Mouse (Mus musculus) ES-Bruce4 (cell line): ENCODE measurements at regions not wholly inside any gene's neighbourhood (a gene's known extent, or its start where the extent isn't known, plus 50 kb on each side); places are given as distances from the start of the nearest gene placed in this dataset.

Source experiments
- H3K27ac ChIP-seq: 2 replicates; pipeline ENCODE4 v1.5.1; 2012; ENCODE audit warnings: low read length, inconsistent platforms; ENCODE audit not compliant: insufficient read depth
- H3K27me3 ChIP-seq: 2 replicates; pipeline ENCODE4 v1.6.1; 2012; ENCODE audit warnings: mild to moderate bottlenecking, low read length, inconsistent platforms; ENCODE audit not compliant: control insufficient read depth, poor library complexity, insufficient read depth, severe bottlenecking
- H3K36me3 ChIP-seq: 2 replicates; pipeline ENCODE4 v1.6.1; 2012; ENCODE audit warnings: inconsistent platforms, mild to moderate bottlenecking, low read length, moderate library complexity; ENCODE audit not compliant: control insufficient read depth, poor library complexity, insufficient read depth, severe bottlenecking
- H3K4me1 ChIP-seq: one replicate; pipeline ENCODE4 v1.8.1; 2011; ENCODE audit warnings: low read length; ENCODE audit not compliant: control insufficient read depth, insufficient read depth
- H3K4me3 ChIP-seq: 2 replicates; pipeline ENCODE4 v1.5.1; 2011; ENCODE audit warnings: low read depth, mild to moderate bottlenecking, low read length
- H3K9ac ChIP-seq: 2 replicates; pipeline ENCODE4 v1.6.1; 2012; ENCODE audit warnings: low read depth, mild to moderate bottlenecking, inconsistent platforms; ENCODE audit not compliant: poor library complexity, severe bottlenecking
- H3K9me3 ChIP-seq: replicated peaks from 2 replicates; pipeline ENCODE4 v1.6.1; 2012; ENCODE audit warnings: mild to moderate bottlenecking, low read length, inconsistent platforms; ENCODE audit not compliant: control insufficient read depth, poor library complexity, insufficient read depth, severe bottlenecking
- CTCF ChIP-seq: IDR thresholded peaks from one replicate; pipeline ENCODE4 v1.8.1; 2011; ENCODE audit warnings: low read depth, low read length
- EP300 ChIP-seq: IDR thresholded peaks from 2 replicates; pipeline ENCODE4 v1.6.1; 2011; ENCODE audit warnings: low read depth, low read length; ENCODE audit not compliant: insufficient read depth
- POLR2A ChIP-seq: IDR thresholded peaks from one replicate; pipeline ENCODE4 v1.8.1; 2011; ENCODE audit warnings: low read length; ENCODE audit not compliant: insufficient read depth

DNA sequence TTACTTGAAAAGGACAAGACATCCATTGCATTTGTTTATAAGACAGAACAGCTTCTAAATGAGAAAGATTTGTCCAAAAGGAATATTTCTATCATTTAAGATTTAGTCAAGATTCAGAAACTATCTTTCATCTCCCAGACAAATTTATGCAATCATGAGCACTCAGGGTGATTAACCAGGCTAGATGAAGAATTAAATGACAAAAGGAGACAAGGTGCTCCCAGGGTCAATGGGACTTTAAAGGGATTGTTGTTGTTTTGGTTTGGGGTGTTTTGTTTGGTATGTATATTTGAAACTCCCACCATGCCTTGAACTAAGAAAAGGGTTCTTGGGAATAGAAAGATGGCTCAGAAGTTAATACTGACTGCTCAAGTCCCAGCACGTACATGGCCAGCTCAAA is 522.6 kb upstream of the Tbl1xr1 start:
- TF ChIP-seq EP300 = no peak
- TF ChIP-seq POLR2A = no peak
- no peak for TF ChIP-seq CTCF
- peaks cover 1% of the 10 kb centered on the region for H3K4me1 ChIP-seq
- no peaks in the 10 kb centered on the region for H3K27me3 ChIP-seq
- H3K27ac ChIP-seq = no peak overlapping the region
- no peaks in the 10 kb centered on the region for H3K36me3 ChIP-seq
- H3K4me3 ChIP-seq = no peak overlapping the region
- no peaks in the 10 kb centered on the region for H3K9me3 ChIP-seq
- no peak overlapping the region for H3K9ac ChIP-seq

DNA sequence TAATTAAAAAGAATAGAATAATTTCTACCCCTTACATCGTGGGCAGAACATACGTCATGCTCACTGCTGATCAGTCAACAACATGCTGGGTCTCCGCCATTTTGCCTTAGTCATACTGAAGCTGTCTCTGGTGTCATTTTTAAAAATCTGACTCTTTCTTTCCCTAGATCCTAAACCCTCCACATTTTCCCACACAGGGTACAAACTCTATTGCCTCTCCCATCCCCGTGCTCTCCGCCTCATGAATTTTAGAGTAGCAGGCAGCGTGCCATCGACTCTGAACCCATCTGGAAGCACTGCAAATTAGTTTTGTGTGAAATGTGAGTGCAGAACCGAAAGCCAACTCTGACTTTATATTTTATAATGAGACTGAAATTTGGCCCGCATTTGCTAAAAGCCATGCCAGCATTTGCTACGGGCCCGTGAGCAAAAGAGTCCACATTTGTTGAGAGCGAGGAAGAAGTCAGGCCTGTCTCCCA is 518.5 kb upstream of the Tbl1xr1 start:
- TF ChIP-seq POLR2A = no peak
- TF ChIP-seq EP300 = no peak
- no peak for TF ChIP-seq CTCF
- H3K36me3 ChIP-seq = no peaks in the 10 kb centered on the region
- H3K27ac ChIP-seq = no peak overlapping the region
- no peaks in the 10 kb centered on the region for H3K27me3 ChIP-seq
- no peak overlapping the region for H3K4me3 ChIP-seq
- H3K4me1 ChIP-seq = peaks cover 1% of the 10 kb centered on the region
- no peaks in the 10 kb centered on the region; the same call in 1 of the 2 replicates for H3K9me3 ChIP-seq
- no peak overlapping the region for H3K9ac ChIP-seq

DNA sequence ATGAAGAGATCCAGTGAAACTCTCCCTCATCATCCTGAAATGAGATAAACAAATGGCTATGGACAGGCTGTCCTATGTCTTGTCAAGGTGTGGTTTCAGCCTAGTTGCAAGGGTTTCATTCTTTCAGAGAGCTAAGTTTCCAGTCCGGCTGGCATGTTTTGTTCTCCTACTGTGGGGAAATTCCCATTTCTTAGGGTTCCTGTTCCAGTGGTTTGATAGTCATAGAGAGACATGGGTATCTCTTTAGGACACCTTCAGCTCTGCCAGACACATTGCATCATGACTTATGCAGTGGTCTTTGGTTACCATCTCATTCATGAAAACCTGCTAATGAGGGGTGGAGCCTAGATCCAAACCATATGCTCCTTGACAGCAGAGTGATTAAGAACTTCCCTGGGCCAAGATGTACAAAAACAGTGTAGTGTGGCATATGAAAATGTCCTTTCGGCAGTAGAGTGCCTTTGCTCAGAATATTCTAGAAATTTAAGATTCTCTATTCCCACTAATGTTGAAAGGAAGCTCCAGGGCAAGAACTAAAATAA is 513.6 kb upstream of the Tbl1xr1 start:
- TF ChIP-seq POLR2A (no peak), EP300 (no peak), CTCF (no peak)
- H3K36me3 ChIP-seq = no peaks in the 10 kb centered on the region
- no peak overlapping the region for H3K27ac ChIP-seq
- no peak overlapping the region for H3K4me3 ChIP-seq
- no peaks in the 10 kb centered on the region for H3K4me1 ChIP-seq
- H3K27me3 ChIP-seq = no peaks in the 10 kb centered on the region
- no peak overlapping the region for H3K9ac ChIP-seq
- H3K9me3 ChIP-seq = no peaks in the 10 kb centered on the region; the same call in 1 of the 2 replicates

DNA sequence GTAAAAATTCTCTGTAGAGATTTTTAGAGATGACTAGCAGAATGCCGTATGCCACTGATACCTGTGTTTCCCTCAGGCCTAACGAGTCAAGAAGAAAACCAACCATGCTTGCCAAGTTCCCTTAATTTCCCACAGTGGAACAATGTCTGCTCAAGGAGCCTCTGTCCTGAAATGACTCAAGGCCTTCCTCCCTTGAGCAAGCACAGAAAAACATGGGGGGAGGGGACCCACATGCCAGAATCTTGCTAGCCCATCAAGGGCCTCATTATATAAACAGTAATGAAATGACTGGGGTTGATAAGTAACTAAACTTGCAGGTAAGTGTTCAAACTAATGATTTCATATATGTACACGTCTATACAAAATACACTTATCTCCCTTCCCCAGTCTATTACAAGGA is 513.0 kb upstream of the Tbl1xr1 start:
- H3K9ac ChIP-seq = no peak overlapping the region
- TF ChIP-seq EP300 (no peak), POLR2A (no peak)
- H3K27ac ChIP-seq = no peak overlapping the region
- H3K9me3 ChIP-seq = no peaks in the 10 kb centered on the region; the same call in 1 of the 2 replicates
- H3K4me1 ChIP-seq = no peaks in the 10 kb centered on the region
- H3K36me3 ChIP-seq = no peaks in the 10 kb centered on the region
- no peak overlapping the region for H3K4me3 ChIP-seq
- no peaks in the 10 kb centered on the region for H3K27me3 ChIP-seq

DNA sequence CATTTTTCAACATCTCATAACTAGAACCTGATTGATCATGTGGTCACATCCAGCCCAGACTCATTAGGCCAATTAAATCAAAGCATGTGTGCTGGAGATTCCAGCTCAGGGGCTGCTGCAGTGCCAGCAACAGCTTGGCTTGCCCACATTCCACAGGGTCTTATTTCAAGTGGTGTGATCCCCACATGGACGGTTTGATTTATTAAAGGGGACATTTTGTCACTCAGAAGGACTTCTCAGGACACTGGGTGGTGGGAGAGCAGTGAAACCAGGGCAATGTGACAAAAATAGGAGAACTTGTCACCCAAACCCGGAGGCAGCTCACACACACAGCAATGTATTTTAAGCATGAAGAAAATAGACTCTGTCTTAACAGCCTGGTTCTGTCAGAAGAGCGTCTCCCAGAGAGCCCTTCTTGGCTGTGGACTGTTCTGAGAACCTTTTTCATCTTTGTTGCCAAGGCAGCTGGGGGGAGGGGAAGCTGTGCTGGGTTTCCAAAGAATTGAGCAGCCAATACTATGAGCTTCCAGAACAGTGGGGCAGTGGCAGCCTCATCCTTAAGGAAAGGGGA is 512.2 kb upstream of the Tbl1xr1 start:
- Histone ChIP-seq H3K4me3 (no peak overlapping the region), H3K27ac (no peak overlapping the region), H3K9me3 (no peaks in the 10 kb centered on the region; the same call in 1 of the 2 replicates), H3K36me3 (no peaks in the 10 kb centered on the region), H3K4me1 (no peaks in the 10 kb centered on the region), H3K27me3 (no peaks in the 10 kb centered on the region), H3K9ac (no peak overlapping the region)
- TF ChIP-seq CTCF = no peak
- no peak for TF ChIP-seq POLR2A
- TF ChIP-seq EP300 = no peak

GRCm38 (mm10) chr3:21564847-21565485 is 511.5 kb upstream of the Tbl1xr1 start:
- no peak overlapping the region for H3K4me3 ChIP-seq
- no peaks in the 10 kb centered on the region for H3K4me1 ChIP-seq
- H3K9ac ChIP-seq = no peak overlapping the region
- TF ChIP-seq POLR2A (no peak), EP300 (no peak), CTCF (no peak)
- H3K27ac ChIP-seq = no peak overlapping the region
- H3K36me3 ChIP-seq = no peaks in the 10 kb centered on the region
- H3K27me3 ChIP-seq = no peaks in the 10 kb centered on the region
- H3K9me3 ChIP-seq = no peaks in the 10 kb centered on the region; the same call in 1 of the 2 replicates
